Mouse (Mus musculus) intestine, embryonic 16.5 days (tissue): ENCODE results near the gene Fen1. TPM values are rescaled to one million over a fixed set of nuclear protein-coding genes. Genes with fewer than 3 reads are reported as not detected.
A peak's percentile ranks its signal among the peaks of the same experiment; 100 is the strongest.

Source experiments
- ATAC-seq: fragments of 200-750 bp; cut with Nextera tagmentation; 2 replicates; pipeline ENCODE4 v1.8.0; 2017; ENCODE audit warnings: moderate TSS enrichment, moderate library complexity
- H3K27ac ChIP-seq: fragments of 300-500 bp; sonication (generic); 2 replicates; pipeline ENCODE4 v1.5.1; 2014; ENCODE audit warnings: mild to moderate bottlenecking, low read length
- H3K27me3 ChIP-seq: fragments of 300-500 bp; sonication (generic); replicated peaks from 2 replicates; pipeline ENCODE4 v1.6.1; 2014; ENCODE audit warnings: low read length, control low read depth, mixed read lengths; ENCODE audit not compliant: control insufficient read depth, insufficient read depth
- H3K36me3 ChIP-seq: fragments of 300-500 bp; sonication (generic); 2 replicates; pipeline ENCODE4 v1.6.1; 2014; ENCODE audit warnings: low read length, control low read depth; ENCODE audit not compliant: control insufficient read depth, insufficient read depth
- H3K4me1 ChIP-seq: fragments of 300-500 bp; sonication (generic); 2 replicates; pipeline ENCODE4 v1.6.1; 2014; ENCODE audit warnings: low read length, control low read depth, mixed read lengths; ENCODE audit not compliant: control insufficient read depth, insufficient read depth
- H3K4me2 ChIP-seq: fragments of 300-500 bp; sonication (generic); 2 replicates; pipeline ENCODE4 v1.6.1; 2014; ENCODE audit warnings: low read depth, low read length, control low read depth
- H3K4me3 ChIP-seq: fragments of 300-500 bp; sonication (generic); 2 replicates; pipeline ENCODE4 v1.5.1; 2014; ENCODE audit warnings: mild to moderate bottlenecking, low read length
- H3K9ac ChIP-seq: fragments of 300-500 bp; sonication (generic); 2 replicates; pipeline ENCODE4 v1.6.1; 2014; ENCODE audit warnings: low read depth, low read length
- H3K9me3 ChIP-seq: fragments of 300-500 bp; sonication (generic); 2 replicates; pipeline ENCODE4 v1.6.1; 2016; ENCODE audit warnings: low read length, control low read depth; ENCODE audit not compliant: control insufficient read depth
- WGBS: fragments of 180-500 bp; shearing (Covaris S2); extraction: QIAGEN DNeasy Blood & Tissue Kit; methylation state at CpG from one replicate; pipeline ENCODE4 v1.1.7; 2014; 5-methylcytosine and 5-hydroxymethylcytosine counted together
- polyA plus RNA-seq: library from polyadenylated mRNA; unstranded; fragments of >200 nt; fragmentation: Nextera tagmentation; extraction: Ambion mirVana; gene quantifications from 2 replicates; pipeline ENCODE4 v1.2.1, GENCODE M21; 2015

Gene Fen1
- 77.9 and 87.8 TPM in 2 replicates for polyA plus RNA-seq

GRCm38 (mm10) chr19:10203848-10204615, at the start of gene Fen1, which contains the start of gene Tmem258:
Gene Fen1 (minus strand): TSS chr19:10204169.
Gene Tmem258 (plus strand): TSS chr19:10204014.
- Histone ChIP-seq H3K4me1 (peaks cover 6% of the 10 kb centered on the region), H3K36me3 (peaks cover 13% of the 10 kb centered on the region), H3K4me3 (peak within 1 kb of the TSS; percentile 67), H3K27ac (peak within 1 kb of the TSS; percentile 90), H3K9me3 (no peaks in the 10 kb centered on the region), H3K4me2 (peak within 1 kb of the TSS; percentile 66), H3K9ac (peak within 1 kb of the TSS; percentile 88), H3K27me3 (no peaks in the 10 kb centered on the region)
- WGBS: under 1% methylated on average over 40 of the region's 40 CpGs
- peak; percentile 94 for ATAC-seq

- H3K36me3 ChIP-seq: no peaks in the 10 kb centered on the region
- no peak overlapping the region for H3K4me2 ChIP-seq
- ATAC-seq: peak; percentile 47; the same call in 1 of the 2 replicates
- H3K9me3 ChIP-seq: no peaks in the 10 kb centered on the region
- WGBS: 40% methylated on average over 20 of the region's 20 CpGs
- H3K4me1 ChIP-seq: peaks cover 14% of the 10 kb centered on the region
- no peak overlapping the region for H3K27ac ChIP-seq
- no peaks in the 10 kb centered on the region for H3K27me3 ChIP-seq
- H3K4me3 ChIP-seq: no peak overlapping the region
- H3K9ac ChIP-seq: no peak overlapping the region
These were observed 44.2 kb upstream of the Fen1 start for GRCm38 (mm10) chr19:10248128-10248527.

DNA sequence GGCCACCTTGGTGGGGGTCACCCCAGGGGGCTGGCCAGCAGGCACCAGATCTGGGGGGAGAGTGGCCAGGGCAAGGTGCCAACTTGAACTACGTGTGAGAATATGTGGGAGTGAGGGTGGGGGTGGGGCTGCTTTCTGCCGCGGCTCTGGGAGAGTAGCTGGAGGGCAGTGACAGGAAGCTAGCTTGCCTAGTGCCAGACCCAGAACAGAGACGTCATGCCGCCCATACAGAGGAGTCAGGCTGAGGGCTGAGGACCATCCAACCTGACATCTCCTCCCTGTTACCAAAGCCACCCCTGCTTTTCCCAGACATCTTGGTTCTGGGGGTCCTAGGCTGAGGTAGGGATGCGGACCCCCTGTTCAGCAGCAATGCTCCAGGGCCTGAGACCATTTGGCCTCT, 43.2 kb upstream of the Fen1 start:
- Histone ChIP-seq H3K4me3 (no peak overlapping the region), H3K4me1 (peaks cover 14% of the 10 kb centered on the region), H3K27ac (no peak overlapping the region), H3K27me3 (no peaks in the 10 kb centered on the region), H3K9me3 (no peaks in the 10 kb centered on the region), H3K36me3 (no peaks in the 10 kb centered on the region), H3K4me2 (no peak overlapping the region), H3K9ac (no peak overlapping the region)
- 46% methylated on average over 6 of the region's 6 CpGs for WGBS
- ATAC-seq: no peak

DNA sequence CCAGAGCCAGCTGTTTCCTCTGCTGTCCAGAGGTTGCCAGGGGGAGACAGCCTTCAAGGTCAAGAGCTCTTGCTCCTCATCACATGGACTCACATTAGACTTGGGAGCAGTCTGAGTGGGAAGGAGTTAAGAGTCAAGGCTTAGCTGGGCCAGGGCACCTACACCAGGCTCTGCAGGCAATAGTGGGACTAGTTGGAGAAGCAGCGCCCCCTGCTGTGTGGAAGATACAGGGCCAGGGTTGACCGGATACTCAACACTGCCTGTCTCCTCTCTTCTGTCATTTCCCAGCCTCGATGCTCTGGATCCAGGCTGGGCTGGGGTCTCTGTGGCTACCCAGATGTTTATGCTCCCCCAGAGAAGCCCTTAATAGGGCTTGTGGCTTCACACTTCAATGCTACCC, 40.2 kb upstream of the Fen1 start:
- no peak overlapping the region for H3K27ac ChIP-seq
- H3K36me3 ChIP-seq: no peaks in the 10 kb centered on the region
- H3K27me3 ChIP-seq: no peaks in the 10 kb centered on the region
- peaks cover 21% of the 10 kb centered on the region for H3K4me1 ChIP-seq
- H3K4me3 ChIP-seq: no peak overlapping the region
- H3K9me3 ChIP-seq: no peaks in the 10 kb centered on the region
- no peak overlapping the region for H3K4me2 ChIP-seq
- no peak overlapping the region for H3K9ac ChIP-seq
- no peak for ATAC-seq
- 15% methylated on average over 3 of the region's 3 CpGs for WGBS

DNA sequence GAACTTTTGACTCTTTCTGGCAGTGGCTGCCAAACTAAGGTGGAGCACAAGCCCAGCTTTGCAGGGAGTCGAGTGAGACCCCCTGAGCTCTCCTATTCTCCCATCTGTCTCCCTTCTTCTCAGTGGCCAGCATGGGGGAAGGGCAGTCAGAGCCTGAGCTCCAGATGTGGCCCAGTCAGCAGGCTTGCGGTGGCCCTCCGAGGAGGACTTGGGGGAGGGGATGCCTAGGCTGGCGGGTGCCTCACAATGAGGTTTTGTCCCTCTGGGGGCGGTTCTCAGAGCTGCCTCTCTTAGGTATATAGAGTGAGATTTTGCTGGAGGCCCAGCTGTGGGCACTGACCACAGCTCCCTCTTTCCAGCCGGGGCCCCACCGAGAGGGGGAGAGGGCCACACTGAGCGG, 38.9 kb upstream of the Fen1 start:
- no peaks in the 10 kb centered on the region for H3K36me3 ChIP-seq
- no peak overlapping the region for H3K27ac ChIP-seq
- H3K4me1 ChIP-seq: peaks cover 24% of the 10 kb centered on the region
- H3K4me2 ChIP-seq: no peak overlapping the region
- WGBS: 32% methylated on average over 8 of the region's 8 CpGs
- ATAC-seq: no peak
- H3K27me3 ChIP-seq: no peaks in the 10 kb centered on the region
- H3K4me3 ChIP-seq: no peak overlapping the region
- H3K9me3 ChIP-seq: no peaks in the 10 kb centered on the region
- no peak overlapping the region for H3K9ac ChIP-seq

GRCm38 (mm10) chr19:10240654-10241305, 36.8 kb upstream of the Fen1 start, which contains the start of gene Myrf:
Gene Myrf (minus strand): TSS chr19:10240748.
- ATAC-seq: peak; percentile 78
- Histone ChIP-seq H3K27me3 (no peaks in the 10 kb centered on the region), H3K9ac (peak within 1 kb of the TSS; percentile 83), H3K9me3 (no peaks in the 10 kb centered on the region), H3K4me1 (peaks cover 17% of the 10 kb centered on the region; the same call in 1 of the 2 replicates), H3K4me3 (peak within 1 kb of the TSS; percentile 62), H3K27ac (peak within 1 kb of the TSS; percentile 14), H3K36me3 (no peaks in the 10 kb centered on the region), H3K4me2 (peak within 1 kb of the TSS; percentile 67)
- WGBS: 7% methylated on average over 43 of the region's 43 CpGs

DNA sequence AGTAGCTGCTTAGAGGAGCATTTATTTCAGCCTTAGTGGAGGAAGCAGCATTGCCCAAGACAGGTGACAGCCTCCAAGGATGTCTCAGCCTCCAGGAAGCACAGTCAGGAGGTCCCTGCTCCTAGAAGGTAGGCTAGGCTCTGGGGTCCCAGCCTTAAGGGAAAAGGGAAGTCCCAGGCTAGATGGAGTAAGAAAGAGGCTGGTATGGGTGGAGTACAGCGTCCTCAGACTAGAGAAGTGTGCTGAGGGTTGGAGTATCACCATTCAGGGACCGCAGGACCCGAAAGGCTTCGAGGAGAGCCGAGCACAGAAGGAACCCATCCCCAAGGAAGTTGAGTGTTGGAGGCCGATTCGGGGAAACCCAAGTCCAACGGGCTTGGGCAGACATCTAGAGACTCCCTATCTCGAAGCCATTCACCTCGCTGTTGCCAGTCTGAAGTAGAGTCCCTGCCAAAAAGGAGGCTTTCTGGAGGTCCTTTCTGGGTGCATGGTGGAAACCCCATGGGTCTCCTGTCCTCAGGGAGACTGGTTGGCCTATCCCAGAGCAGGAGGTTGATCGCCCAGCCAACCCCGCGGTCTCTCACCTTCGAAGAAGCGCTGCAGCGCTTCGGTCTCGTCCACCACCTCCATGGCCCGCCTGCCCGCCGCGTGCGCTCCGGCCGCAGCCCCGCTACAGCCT, 36.1 kb upstream of the Fen1 start:
- Histone ChIP-seq H3K27me3 (no peaks in the 10 kb centered on the region), H3K9ac (peak overlapping the region; percentile 83), H3K4me3 (peak overlapping the region; percentile 62), H3K9me3 (no peaks in the 10 kb centered on the region), H3K36me3 (no peaks in the 10 kb centered on the region), H3K4me2 (peak overlapping the region; percentile 67), H3K27ac (peak overlapping the region; percentile 14), H3K4me1 (peaks cover 21% of the 10 kb centered on the region)
- no peak for ATAC-seq
- WGBS: 2% methylated on average over 26 of the region's 26 CpGs

DNA sequence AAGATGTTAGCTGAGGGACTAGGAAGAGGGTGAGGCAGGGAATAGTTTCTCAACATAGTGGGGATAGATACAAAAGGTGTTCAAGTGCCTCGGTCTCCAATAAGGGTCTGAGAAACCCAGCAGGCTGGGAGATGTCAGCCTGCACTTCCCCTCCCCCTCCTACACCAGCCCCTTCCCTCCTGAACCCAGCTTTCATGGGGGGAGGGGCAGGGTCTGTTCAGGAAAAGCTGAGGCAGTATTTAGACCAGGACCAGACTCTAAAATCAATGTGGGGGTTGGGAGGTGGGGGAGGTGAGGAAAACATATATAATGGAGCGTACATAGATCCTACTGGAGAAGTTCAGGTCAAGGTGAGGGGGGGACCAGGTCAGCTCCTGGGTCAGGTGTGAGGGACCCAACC, 35.5 kb upstream of the Fen1 start:
- WGBS: 32% methylated on average over 2 of the region's 2 CpGs
- H3K9ac ChIP-seq: peak overlapping the region; percentile 83

DNA sequence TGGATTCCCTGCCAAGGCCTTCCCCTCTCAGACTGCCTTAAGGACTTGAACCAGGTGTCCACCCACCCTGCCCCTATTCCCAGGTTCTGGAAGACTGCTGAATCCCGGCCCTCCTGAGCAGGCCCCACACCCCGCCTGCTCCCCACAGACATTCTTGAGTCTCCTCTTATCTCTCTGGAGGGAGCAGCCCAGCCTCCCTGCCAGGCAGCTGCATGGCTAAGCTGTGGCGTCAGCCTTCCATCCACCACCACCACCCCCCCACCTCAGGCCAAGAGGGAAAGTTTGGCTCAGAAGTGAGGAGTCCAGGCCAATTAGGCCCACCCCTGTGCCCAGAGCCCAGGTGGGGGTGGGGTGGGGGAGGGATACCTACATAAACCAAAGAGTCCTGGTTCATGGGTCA, 34.5 kb upstream of the Fen1 start:
- peak overlapping the region; percentile 49 for H3K9ac ChIP-seq
- peak; percentile 34 for ATAC-seq
- no peaks in the 10 kb centered on the region for H3K9me3 ChIP-seq
- H3K27ac ChIP-seq: peak overlapping the region; percentile 55
- H3K27me3 ChIP-seq: no peaks in the 10 kb centered on the region
- no peaks in the 10 kb centered on the region for H3K36me3 ChIP-seq
- H3K4me2 ChIP-seq: peak overlapping the region; percentile 67
- peaks cover 24% of the 10 kb centered on the region for H3K4me1 ChIP-seq
- WGBS: 31% methylated on average over 3 of the region's 3 CpGs
- H3K4me3 ChIP-seq: peak overlapping the region; percentile 62; the same call in 1 of the 2 replicates

More for the DNA sequence above, 35.5 kb upstream of the Fen1 start:
- no peak for ATAC-seq
- Histone ChIP-seq H3K27me3 (no peaks in the 10 kb centered on the region), H3K36me3 (no peaks in the 10 kb centered on the region), H3K9me3 (no peaks in the 10 kb centered on the region), H3K4me1 (peaks cover 21% of the 10 kb centered on the region), H3K4me2 (peak overlapping the region; percentile 67), H3K4me3 (peak overlapping the region; percentile 62), H3K27ac (peak overlapping the region; percentile 55)
